Mouse (Mus musculus) adrenal gland, postnatal 14 days (tissue): Measurements from ENCODE around the gene Rnaseh2b. TPM values are rescaled to one million over a fixed set of nuclear protein-coding genes. Genes with fewer than 3 reads are reported as not detected.

Experiments used
- DNase-seq: peaks from one replicate; pipeline ENCODE4 v3.0.0; 2021; ENCODE audit warnings: mixed read lengths
- long read RNA-seq, 2 experiments: library from polyadenylated mRNA; stranded (forward); transcript quantifications; one replicate each; pipeline ENCODE4 v2.0.0; 2021
- total RNA-seq: library from RNA; stranded (reverse); gene quantifications from 2 replicates; pipeline ENCODE4 v1.2.3, GENCODE M21; 2021

Rnaseh2b gene
- 20.0 and 21.6 TPM in 2 replicates for total RNA-seq
- long read RNA-seq, experiment 1, transcript Rnaseh2b-201 (11 exons, 1,494 nt) = major isoform, 16 of 26 reads
- long read RNA-seq, experiment 1, partial matches to known transcripts = 0 of 26 reads
- long read RNA-seq, experiment 1, other reads (novel, unspliced or antisense) = 10 of 26 reads
- long read RNA-seq, experiment 2, transcript Rnaseh2b-201 (11 exons, 1,494 nt) = major isoform, 12 of 15 reads
- long read RNA-seq, experiment 2, partial matches to known transcripts = 0 of 15 reads
- long read RNA-seq, experiment 2, other reads (novel, unspliced or antisense) = 3 of 15 reads

GRCm38 (mm10) chr14:62292488-62293339 lies at the start of gene Rnaseh2b, which contains the start of gene Dleu7:
Rnaseh2b (plus strand) TSS chr14:62292589.
Dleu7 (minus strand) TSS chr14:62293047.
- peak; percentile 40 for DNase-seq

GRCm38 (mm10) chr14:62243530-62243929 lies 48.9 kb upstream of the Rnaseh2b start:
- DNase-seq = no peak

GRCm38 (mm10) chr14:62245557-62245956 lies 46.8 kb upstream of the Rnaseh2b start:
- DNase-seq = no peak

GRCm38 (mm10) chr14:62248345-62248744 lies 44.0 kb upstream of the Rnaseh2b start:
- DNase-seq = peak; percentile 24

GRCm38 (mm10) chr14:62248796-62249195 lies 43.6 kb upstream of the Rnaseh2b start:
- peak; percentile 23 for DNase-seq

GRCm38 (mm10) chr14:62249251-62249650 lies 43.1 kb upstream of the Rnaseh2b start:
- DNase-seq = no peak

GRCm38 (mm10) chr14:62250046-62250445 lies 42.3 kb upstream of the Rnaseh2b start:
- DNase-seq = no peak

GRCm38 (mm10) chr14:62251999-62252398 lies 40.4 kb upstream of the Rnaseh2b start:
- DNase-seq = peak; percentile 77

GRCm38 (mm10) chr14:62254371-62254770 lies 38.0 kb upstream of the Rnaseh2b start:
- DNase-seq = peak; percentile 42

GRCm38 (mm10) chr14:62256066-62256465 lies 36.3 kb upstream of the Rnaseh2b start:
- DNase-seq = peak; percentile 62

- DNase-seq = no peak
Measured at GRCm38 (mm10) chr14:62258125-62258524, 34.3 kb upstream of the Rnaseh2b start.

GRCm38 (mm10) chr14:62258978-62259536 lies 33.3 kb upstream of the Rnaseh2b start:
- peak; percentile 6 for DNase-seq

- DNase-seq = no peak
Measured at GRCm38 (mm10) chr14:62270698-62271396, 21.5 kb upstream of the Rnaseh2b start.

- no peak for DNase-seq
Measured at GRCm38 (mm10) chr14:62273604-62274003, 18.8 kb upstream of the Rnaseh2b start.

GRCm38 (mm10) chr14:62282974-62283373 lies 9.4 kb upstream of the Rnaseh2b start:
- DNase-seq = no peak

GRCm38 (mm10) chr14:62288731-62289130 lies 3.7 kb upstream of the Rnaseh2b start:
- no peak for DNase-seq

GRCm38 (mm10) chr14:62291406-62291987 lies 892 bp upstream of the Rnaseh2b start:
- no peak for DNase-seq

GRCm38 (mm10) chr14:62292166-62292487 lies 262 bp upstream of the Rnaseh2b start:
- DNase-seq = no peak

GRCm38 (mm10) chr14:62298808-62299207 lies 6.4 kb downstream of the Rnaseh2b start:
- DNase-seq = peak; percentile 12

- no peak for DNase-seq
Measured at GRCm38 (mm10) chr14:62300031-62300430, 7.6 kb downstream of the Rnaseh2b start.

- DNase-seq = no peak
Measured at GRCm38 (mm10) chr14:62307555-62307954, 15.2 kb downstream of the Rnaseh2b start.

GRCm38 (mm10) chr14:62309026-62309425 lies 16.6 kb downstream of the Rnaseh2b start:
- no peak for DNase-seq
